Mouse (Mus musculus): ENCODE data around the gene Pmvk.

GRCm38 (mm10) chr3:89492701-89493151 is 38.4 kb downstream of the Pmvk start:
- TF ChIP-seq CTCF (IDR thresholded peaks at IDR 0.05; ENCODE audit: insufficient read depth, low read length), result no peak
- no peak for TF ChIP-seq POLR2A (IDR thresholded peaks at IDR 0.05; ENCODE audit: borderline replicate concordance, extremely low read depth, low read depth, low read length)

All from lung, adult 2 months (tissue).